Mouse (Mus musculus) R1 (cell line): ENCODE results near the gene Snx32.

Source experiments
- DNase-seq: peaks from one replicate; pipeline ENCODE4 v3.0.0-alpha.2; 2018; ENCODE audit warnings: low read depth, low spot score

Snx32 gene

DNA sequence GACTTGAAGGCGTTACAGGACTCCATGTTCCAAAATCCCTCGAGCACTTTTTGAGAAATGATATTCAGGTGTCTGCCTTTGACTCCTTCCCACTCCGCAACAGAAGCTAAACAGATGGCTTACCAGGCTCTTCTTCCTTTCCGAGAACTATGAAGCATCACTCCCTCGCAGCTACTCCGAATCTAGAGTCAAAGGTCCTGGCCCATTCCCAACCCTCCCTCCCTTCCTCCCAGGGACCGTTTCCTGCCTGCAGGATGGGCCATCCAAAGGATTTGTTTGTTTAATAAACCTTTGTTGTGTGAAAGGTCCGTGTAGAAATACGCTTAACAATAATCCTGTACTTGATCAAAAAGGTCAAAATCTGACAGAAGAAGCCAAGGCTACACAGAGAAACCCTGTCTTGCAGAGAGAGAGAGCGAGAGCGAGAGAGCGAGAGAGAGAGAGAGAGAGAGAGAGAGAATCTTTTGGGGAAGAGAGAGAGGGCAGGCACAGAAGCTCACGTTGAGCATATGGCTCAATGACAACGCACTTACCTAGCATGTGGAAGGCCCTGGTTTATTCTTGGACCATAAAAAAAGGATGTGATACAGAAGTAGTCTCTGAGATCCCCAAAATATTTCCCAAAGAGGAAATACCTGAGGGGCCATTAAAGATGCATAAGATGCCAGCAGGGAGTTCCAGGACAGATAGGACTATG is 52.4 kb downstream of the Snx32 start, which contains the start of gene Ccdc85b:
TSS of gene Ccdc85b (minus strand) at position 149 of the 697 bp plus-strand sequence.
- no peak for DNase-seq

GRCm38 (mm10) chr19:5456922-5457745 is 53.2 kb downstream of the Snx32 start:
- DNase-seq, result peak; percentile 96

- DNase-seq, result peak; percentile 43
These were observed 54.0 kb downstream of the Snx32 start for GRCm38 (mm10) chr19:5456241-5456921.

- no peak for DNase-seq
These were observed 54.8 kb downstream of the Snx32 start for GRCm38 (mm10) chr19:5455568-5455967.

- peak; percentile 27 for DNase-seq
These were observed 55.3 kb downstream of the Snx32 start for GRCm38 (mm10) chr19:5455037-5455436.

GRCm38 (mm10) chr19:5451766-5452165 is 58.6 kb downstream of the Snx32 start:
- no peak for DNase-seq

GRCm38 (mm10) chr19:5449673-5450072 is 60.7 kb downstream of the Snx32 start:
- no peak for DNase-seq

GRCm38 (mm10) chr19:5448354-5449150 is 61.8 kb downstream of the Snx32 start:
- DNase-seq, result no peak

- DNase-seq, result peak; percentile 86
These were observed 62.6 kb downstream of the Snx32 start, which contains the start of gene Fosl1 for GRCm38 (mm10) chr19:5447515-5448353. TSS of gene Fosl1 (plus strand) at chr19:5447547.

GRCm38 (mm10) chr19:5445747-5446146 is 64.6 kb downstream of the Snx32 start:
- no peak for DNase-seq

GRCm38 (mm10) chr19:5444954-5445353 is 65.4 kb downstream of the Snx32 start:
- DNase-seq, result no peak

GRCm38 (mm10) chr19:5444371-5444908 is 65.9 kb downstream of the Snx32 start:
- DNase-seq, result no peak
